Mouse (Mus musculus): ENCODE measurements around the gene Marf1. TPM values are rescaled to one million over a fixed set of nuclear protein-coding genes. Genes with fewer than 3 reads are reported as not detected.

Gene Marf1
- polyA plus RNA-seq, 1 experiment from 2014 or later: 10.3 TPM

GRCm38 (mm10) chr16:14178041-14178440, 14.9 kb upstream of the Marf1 start:
- ATAC-seq (replicated peaks; ENCODE audit: low FRiP score): peak; percentile 40; the same call in 1 of the 2 replicates
- 36% methylated on average over 3 of the region's 3 CpGs for WGBS
- H3K9ac ChIP-seq (ENCODE audit: low read depth, low read length): no peak overlapping the region
- no peak overlapping the region for H3K27ac ChIP-seq (ENCODE audit: low read depth, low read length)
- peaks cover 60% of the 10 kb centered on the region for H3K36me3 ChIP-seq (ENCODE audit: control insufficient read depth, insufficient read depth, low read length)
- H3K27me3 ChIP-seq (replicated peaks; ENCODE audit: control insufficient read depth, insufficient read depth, low read length): no peaks in the 10 kb centered on the region
- H3K9me3 ChIP-seq (ENCODE audit: control insufficient read depth, low read length): no peaks in the 10 kb centered on the region
- peaks cover 6% of the 10 kb centered on the region; the same call in 1 of the 2 replicates for H3K4me1 ChIP-seq (replicated peaks; ENCODE audit: control insufficient read depth, insufficient read depth, low read length)
- no peak overlapping the region for H3K4me2 ChIP-seq
- no peak for DNase-seq (ENCODE audit: low spot score)
- H3K4me3 ChIP-seq (ENCODE audit: low read depth, low read length): no peak overlapping the region

- Histone ChIP-seq H3K27ac (ENCODE audit: low read depth, low read length) (no peak overlapping the region), H3K4me3 (ENCODE audit: low read depth, low read length) (no peak overlapping the region), H3K4me2 (no peak overlapping the region), H3K9me3 (ENCODE audit: control insufficient read depth, low read length) (no peaks in the 10 kb centered on the region), H3K4me1 (replicated peaks; ENCODE audit: control insufficient read depth, insufficient read depth, low read length) (peaks cover 13% of the 10 kb centered on the region), H3K9ac (ENCODE audit: low read depth, low read length) (no peak overlapping the region), H3K27me3 (replicated peaks; ENCODE audit: control insufficient read depth, insufficient read depth, low read length) (no peaks in the 10 kb centered on the region), H3K36me3 (ENCODE audit: control insufficient read depth, insufficient read depth, low read length) (peaks cover 48% of the 10 kb centered on the region)
- ATAC-seq (replicated peaks; ENCODE audit: low FRiP score) (no peak), DNase-seq (ENCODE audit: low spot score) (no peak)
- 82% methylated on average over 1 of the region's 1 CpGs for WGBS
Measured at GRCm38 (mm10) chr16:14169706-14170105, 6.6 kb upstream of the Marf1 start.

DNA sequence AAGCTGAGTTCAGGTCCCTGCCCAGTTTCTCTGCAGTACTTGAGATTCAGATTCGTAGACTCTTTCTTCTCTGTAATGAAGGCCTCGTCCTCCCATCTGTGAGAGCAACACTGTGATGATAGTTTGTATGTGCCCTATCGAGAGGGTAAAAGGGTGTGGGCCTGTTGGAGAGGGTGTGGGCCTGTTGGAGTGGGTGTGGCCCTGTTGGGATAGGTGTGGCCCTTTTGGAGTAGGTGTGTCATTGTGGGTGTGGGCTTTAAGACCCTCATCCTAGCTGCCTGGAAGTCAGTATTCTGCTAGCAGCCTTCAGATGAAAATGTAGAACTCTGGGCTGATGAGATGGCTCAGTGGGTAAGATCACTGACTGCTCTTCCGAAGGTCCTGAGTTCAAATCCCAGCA, 3.3 kb upstream of the Marf1 start:
- H3K9ac ChIP-seq (ENCODE audit: low read depth, low read length): no peak overlapping the region
- WGBS: 61% methylated on average over 4 of the region's 4 CpGs

DNA sequence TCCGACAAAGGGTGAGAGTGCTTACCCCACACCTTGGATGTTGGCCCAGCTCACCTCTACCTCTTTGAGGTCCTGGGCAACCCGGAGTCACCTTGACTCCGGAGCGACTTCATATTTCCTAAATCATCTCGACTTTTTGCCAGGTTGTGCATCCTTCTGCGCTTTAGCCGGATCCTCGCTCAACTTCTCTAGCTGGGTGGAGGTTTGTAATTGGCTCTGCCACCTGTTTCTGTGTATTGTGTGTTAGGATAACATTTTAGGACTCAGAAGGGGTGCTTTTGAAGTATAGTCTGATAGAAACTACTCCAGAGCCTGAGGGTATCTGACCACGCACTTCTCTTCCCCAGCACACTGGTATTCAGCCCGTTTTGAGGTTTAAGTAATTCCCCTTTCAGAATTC, 580 bp upstream of the Marf1 start:
- no peak for ATAC-seq (replicated peaks; ENCODE audit: low FRiP score)
- peaks cover 19% of the 10 kb centered on the region for H3K4me1 ChIP-seq (replicated peaks; ENCODE audit: control insufficient read depth, insufficient read depth, low read length)
- WGBS: 4% methylated on average over 10 of the region's 10 CpGs

More for the DNA sequence above, 3.3 kb upstream of the Marf1 start:
- DNase-seq (ENCODE audit: low spot score) (no peak), ATAC-seq (replicated peaks; ENCODE audit: low FRiP score) (peak; percentile 38)
- no peaks in the 10 kb centered on the region for H3K9me3 ChIP-seq (ENCODE audit: control insufficient read depth, low read length)
- no peaks in the 10 kb centered on the region for H3K27me3 ChIP-seq (replicated peaks; ENCODE audit: control insufficient read depth, insufficient read depth, low read length)
- peaks cover 19% of the 10 kb centered on the region for H3K4me1 ChIP-seq (replicated peaks; ENCODE audit: control insufficient read depth, insufficient read depth, low read length)
- peaks cover 24% of the 10 kb centered on the region for H3K36me3 ChIP-seq (ENCODE audit: control insufficient read depth, insufficient read depth, low read length)
- H3K27ac ChIP-seq (ENCODE audit: low read depth, low read length): 0 out of 2 replicates have a peak overlapping the region, but pooled peaks have one; percentile 23
- 0 out of 2 replicates have a peak overlapping the region, but pooled peaks have one; percentile 6 for H3K4me2 ChIP-seq
- no peak overlapping the region for H3K4me3 ChIP-seq (ENCODE audit: low read depth, low read length)

GRCm38 (mm10) chr16:14160941-14161340, 2.2 kb downstream of the Marf1 start:
- Histone ChIP-seq H3K27ac (ENCODE audit: low read depth, low read length) (no peak overlapping the region), H3K4me1 (replicated peaks; ENCODE audit: control insufficient read depth, insufficient read depth, low read length) (peaks cover 21% of the 10 kb centered on the region), H3K4me2 (no peak overlapping the region), H3K9me3 (ENCODE audit: control insufficient read depth, low read length) (no peaks in the 10 kb centered on the region), H3K27me3 (replicated peaks; ENCODE audit: control insufficient read depth, insufficient read depth, low read length) (no peaks in the 10 kb centered on the region), H3K4me3 (ENCODE audit: low read depth, low read length) (no peak overlapping the region), H3K36me3 (ENCODE audit: control insufficient read depth, insufficient read depth, low read length) (no peaks in the 10 kb centered on the region), H3K9ac (ENCODE audit: low read depth, low read length) (no peak overlapping the region)
- WGBS: 84% methylated on average over 1 of the region's 1 CpGs
- ATAC-seq (replicated peaks; ENCODE audit: low FRiP score) (no peak), DNase-seq (ENCODE audit: low spot score) (no peak)

More for the DNA sequence above, 580 bp upstream of the Marf1 start:
- H3K9me3 ChIP-seq (ENCODE audit: control insufficient read depth, low read length): no peaks in the 10 kb centered on the region
- peak overlapping the region; percentile 95 for H3K9ac ChIP-seq (ENCODE audit: low read depth, low read length)
- H3K4me2 ChIP-seq: peak overlapping the region; percentile 87
- H3K4me3 ChIP-seq (ENCODE audit: low read depth, low read length): peak overlapping the region; percentile 85
- H3K27me3 ChIP-seq (replicated peaks; ENCODE audit: control insufficient read depth, insufficient read depth, low read length): no peaks in the 10 kb centered on the region
- peak overlapping the region; percentile 82 for H3K27ac ChIP-seq (ENCODE audit: low read depth, low read length)
- H3K36me3 ChIP-seq (ENCODE audit: control insufficient read depth, insufficient read depth, low read length): peaks cover 3% of the 10 kb centered on the region; the same call in 1 of the 2 replicates
- no peak for DNase-seq (ENCODE audit: low spot score)

- Histone ChIP-seq H3K27me3 (replicated peaks; ENCODE audit: control insufficient read depth, insufficient read depth, low read length) (no peaks in the 10 kb centered on the region), H3K36me3 (ENCODE audit: control insufficient read depth, insufficient read depth, low read length) (no peaks in the 10 kb centered on the region), H3K27ac (ENCODE audit: low read depth, low read length) (peak overlapping the region; percentile 87), H3K9ac (ENCODE audit: low read depth, low read length) (peak overlapping the region; percentile 90), H3K9me3 (ENCODE audit: control insufficient read depth, low read length) (no peaks in the 10 kb centered on the region), H3K4me1 (replicated peaks; ENCODE audit: control insufficient read depth, insufficient read depth, low read length) (peaks cover 12% of the 10 kb centered on the region), H3K4me3 (ENCODE audit: low read depth, low read length) (peak overlapping the region; percentile 87), H3K4me2 (peak overlapping the region; percentile 83)
- under 1% methylated on average over 10 of the region's 10 CpGs for WGBS
- DNase-seq (ENCODE audit: low spot score): no peak
- ATAC-seq (replicated peaks; ENCODE audit: low FRiP score): no peak
Measured at GRCm38 (mm10) chr16:14159746-14160131, 3.4 kb downstream of the Marf1 start.

GRCm38 (mm10) chr16:14158936-14159745, 4.0 kb downstream of the Marf1 start:
- Histone ChIP-seq H3K27me3 (replicated peaks; ENCODE audit: control insufficient read depth, insufficient read depth, low read length) (no peaks in the 10 kb centered on the region), H3K4me3 (ENCODE audit: low read depth, low read length) (peak overlapping the region; percentile 87), H3K4me2 (peak overlapping the region; percentile 90), H3K9me3 (ENCODE audit: control insufficient read depth, low read length) (no peaks in the 10 kb centered on the region), H3K4me1 (replicated peaks; ENCODE audit: control insufficient read depth, insufficient read depth, low read length) (peaks cover 8% of the 10 kb centered on the region), H3K9ac (ENCODE audit: low read depth, low read length) (peak overlapping the region; percentile 90), H3K27ac (ENCODE audit: low read depth, low read length) (peak overlapping the region; percentile 87), H3K36me3 (ENCODE audit: control insufficient read depth, insufficient read depth, low read length) (no peaks in the 10 kb centered on the region)
- under 1% methylated on average over 53 of the region's 58 CpGs for WGBS
- ATAC-seq (replicated peaks; ENCODE audit: low FRiP score) (peak; percentile 85), DNase-seq (ENCODE audit: low spot score) (peak; percentile 100)

DNA sequence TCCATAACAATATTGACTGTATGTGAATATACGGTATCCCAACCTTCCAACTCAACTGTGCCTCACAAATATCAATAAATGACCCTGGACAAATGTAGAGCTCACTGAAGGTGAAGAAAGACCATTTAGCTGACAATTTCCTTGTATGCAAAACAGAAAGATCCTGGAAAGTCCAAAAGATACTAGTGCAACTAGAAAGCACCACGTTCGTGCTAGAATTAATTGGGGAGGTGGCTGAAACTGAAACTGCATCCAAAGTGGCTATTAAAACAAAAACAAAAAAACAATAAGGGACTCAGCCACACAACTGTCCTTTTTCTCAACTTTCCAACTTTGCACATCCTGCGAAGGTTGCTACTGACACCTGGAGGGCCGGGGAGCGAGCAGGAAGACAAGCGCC, 4.6 kb downstream of the Marf1 start:
- WGBS: 7% methylated on average over 7 of the region's 7 CpGs
- H3K27me3 ChIP-seq (replicated peaks; ENCODE audit: control insufficient read depth, insufficient read depth, low read length): no peaks in the 10 kb centered on the region
- DNase-seq (ENCODE audit: low spot score): no peak
- no peak for ATAC-seq (replicated peaks; ENCODE audit: low FRiP score)
- H3K4me2 ChIP-seq: peak overlapping the region; percentile 90
- H3K4me3 ChIP-seq (ENCODE audit: low read depth, low read length): peak overlapping the region; percentile 87
- peaks cover 6% of the 10 kb centered on the region for H3K4me1 ChIP-seq (replicated peaks; ENCODE audit: control insufficient read depth, insufficient read depth, low read length)
- no peaks in the 10 kb centered on the region for H3K36me3 ChIP-seq (ENCODE audit: control insufficient read depth, insufficient read depth, low read length)
- no peaks in the 10 kb centered on the region for H3K9me3 ChIP-seq (ENCODE audit: control insufficient read depth, low read length)
- peak overlapping the region; percentile 71 for H3K27ac ChIP-seq (ENCODE audit: low read depth, low read length)
- peak overlapping the region; percentile 83 for H3K9ac ChIP-seq (ENCODE audit: low read depth, low read length)

DNA sequence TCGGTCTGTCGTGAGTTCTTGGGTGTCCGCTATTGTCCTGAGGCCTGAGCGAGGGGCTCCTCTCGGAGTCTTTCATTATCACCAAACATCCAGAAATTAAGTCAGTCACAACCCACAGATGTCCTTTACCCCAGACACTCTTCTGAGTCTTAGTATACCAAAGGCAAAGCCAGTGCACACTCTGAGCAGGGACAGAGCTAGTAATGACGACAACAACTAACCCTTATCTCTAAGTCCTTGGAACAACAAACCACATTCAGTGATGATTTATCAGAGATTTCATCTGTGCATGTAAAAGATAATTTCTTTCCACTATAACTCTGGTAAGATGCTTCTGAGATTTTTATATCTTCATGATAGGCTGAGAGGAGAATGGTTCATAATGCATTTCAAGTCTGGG, 6.8 kb downstream of the Marf1 start:
- Histone ChIP-seq H3K36me3 (ENCODE audit: control insufficient read depth, insufficient read depth, low read length) (peaks cover 9% of the 10 kb centered on the region; the same call in 1 of the 2 replicates), H3K27ac (ENCODE audit: low read depth, low read length) (no peak overlapping the region), H3K4me3 (ENCODE audit: low read depth, low read length) (no peak overlapping the region), H3K9ac (ENCODE audit: low read depth, low read length) (no peak overlapping the region), H3K4me2 (no peak overlapping the region), H3K9me3 (ENCODE audit: control insufficient read depth, low read length) (no peaks in the 10 kb centered on the region), H3K4me1 (replicated peaks; ENCODE audit: control insufficient read depth, insufficient read depth, low read length) (peaks cover 6% of the 10 kb centered on the region), H3K27me3 (replicated peaks; ENCODE audit: control insufficient read depth, insufficient read depth, low read length) (no peaks in the 10 kb centered on the region)
- DNase-seq (ENCODE audit: low spot score) (no peak), ATAC-seq (replicated peaks; ENCODE audit: low FRiP score) (no peak)
- 90% methylated on average over 6 of the region's 6 CpGs for WGBS
